Mouse (Mus musculus): Measurements from ENCODE around the gene Klhl18. TPM values are rescaled to one million over a fixed set of nuclear protein-coding genes. Genes with fewer than 3 reads are reported as not detected.

Klhl18 gene
- total RNA-seq (2015; ENCODE audit: low replicate concordance) (4.8 and 18.4 TPM in 2 replicates), total RNA-seq (2017; ENCODE audit: low replicate concordance) (2.4 and 3.4 TPM in 2 replicates)

DNA sequence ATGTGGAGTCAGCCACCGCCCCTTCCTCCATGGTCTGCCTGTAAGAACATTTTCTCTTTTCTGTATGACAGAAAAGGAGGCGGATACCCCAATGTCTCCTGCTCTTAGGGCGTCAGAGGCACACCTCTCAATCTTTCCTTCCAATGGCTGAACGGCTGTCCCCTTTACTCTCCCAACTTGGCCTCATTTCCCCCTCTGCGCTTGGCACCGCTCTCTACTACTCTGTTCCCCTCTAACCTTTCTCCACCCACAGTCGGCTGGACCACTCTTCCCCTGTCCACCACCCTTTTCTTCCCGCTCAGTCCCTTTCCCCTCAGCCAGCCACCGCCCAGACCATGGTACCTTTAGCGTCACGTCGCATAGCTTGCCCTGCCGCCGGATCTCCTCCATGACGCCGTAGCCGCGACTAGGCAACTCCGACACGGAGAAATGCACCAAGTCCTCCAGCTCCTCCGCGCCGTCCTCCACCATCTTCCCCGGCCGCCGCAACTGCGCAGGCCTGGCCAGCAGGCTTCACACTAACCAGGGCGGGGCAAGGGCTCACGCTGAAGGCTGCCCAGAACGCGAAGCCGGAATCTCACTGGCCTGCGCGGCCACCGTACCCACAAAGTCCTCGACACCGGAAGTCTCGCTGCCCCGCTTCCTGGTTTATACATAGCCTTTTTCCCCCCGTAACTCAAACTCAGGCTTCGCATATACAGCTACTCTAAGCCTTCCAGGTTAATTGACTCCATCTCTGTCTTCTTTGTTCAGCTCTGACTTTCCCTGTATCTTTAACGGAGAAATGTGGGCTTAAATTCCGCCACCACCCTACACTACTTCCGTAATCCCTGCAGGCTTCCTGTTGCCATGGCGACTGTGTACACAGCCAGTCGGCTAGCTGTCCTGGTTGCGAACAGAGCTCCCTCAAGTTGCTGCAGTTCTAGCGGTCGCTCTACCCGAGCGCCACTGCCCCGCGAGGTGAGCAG lies at the start of gene Klhl18, which contains the start of gene Kif9:
Gene Klhl18 (minus strand): TSS at position 571 of the 968 bp plus-strand sequence.
Gene Kif9 (plus strand): TSS at position 835 of the 968 bp plus-strand sequence.
- ATAC-seq (replicated peaks; ENCODE audit: low FRiP score, poor library complexity, severe bottlenecking), result peak; percentile 88

- ATAC-seq (replicated peaks; ENCODE audit: low FRiP score, poor library complexity, severe bottlenecking), result no peak
Observed at GRCm38 (mm10) chr9:110525737-110526136, 49.2 kb upstream of the Klhl18 start.

- no peak for ATAC-seq (replicated peaks; ENCODE audit: low FRiP score, poor library complexity, severe bottlenecking)
Observed at GRCm38 (mm10) chr9:110490913-110491312, 14.4 kb upstream of the Klhl18 start.

- no peak for ATAC-seq (replicated peaks; ENCODE audit: low FRiP score, poor library complexity, severe bottlenecking)
Observed at GRCm38 (mm10) chr9:110488841-110489240, 12.3 kb upstream of the Klhl18 start.

- no peak for ATAC-seq (replicated peaks; ENCODE audit: low FRiP score, poor library complexity, severe bottlenecking)
Observed at GRCm38 (mm10) chr9:110478639-110479038, 2.1 kb upstream of the Klhl18 start.

DNA sequence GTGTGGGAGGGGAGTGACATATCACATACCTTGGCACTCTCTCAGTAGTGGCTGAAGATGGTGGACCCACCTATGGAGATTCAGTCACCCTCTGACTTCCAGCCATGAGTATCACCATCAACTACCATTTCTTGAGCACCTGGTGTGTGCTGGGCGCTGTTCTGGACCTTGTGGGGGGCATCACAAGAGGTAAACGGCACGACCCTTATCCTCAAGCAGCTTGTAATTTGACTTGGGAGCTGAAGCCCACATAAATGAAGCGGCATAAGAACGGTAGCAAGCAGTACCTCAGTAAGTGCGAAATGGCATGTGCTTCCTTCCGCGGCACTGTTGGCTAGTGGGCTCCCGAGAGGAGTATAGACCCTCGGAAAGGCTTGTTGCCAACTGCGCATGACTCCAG lies 1.5 kb upstream of the Klhl18 start:
- no peak for ATAC-seq (replicated peaks; ENCODE audit: low FRiP score, poor library complexity, severe bottlenecking)

DNA sequence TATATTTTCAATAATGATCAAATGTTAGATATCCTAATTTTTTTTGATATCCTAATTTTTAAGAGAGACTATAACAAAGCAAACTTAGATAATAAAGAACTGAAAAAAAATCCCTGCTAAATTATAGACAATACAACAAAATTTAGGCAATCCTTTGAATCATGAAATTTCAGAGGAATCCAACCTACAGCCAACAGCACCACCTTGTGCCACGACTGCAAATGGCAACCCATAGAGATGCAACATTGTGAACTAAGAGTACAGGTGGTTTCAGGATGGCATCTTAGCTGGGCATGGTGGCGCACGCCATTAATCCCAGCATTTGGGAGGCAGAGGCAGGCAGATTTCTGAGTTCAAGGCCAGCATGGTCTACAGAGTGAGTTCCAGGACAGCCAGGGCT lies 10.3 kb downstream of the Klhl18 start:
- no peak for ATAC-seq (replicated peaks; ENCODE audit: low FRiP score, poor library complexity, severe bottlenecking)

GRCm38 (mm10) chr9:110465336-110465735 lies 11.2 kb downstream of the Klhl18 start:
- no peak for ATAC-seq (replicated peaks; ENCODE audit: low FRiP score, poor library complexity, severe bottlenecking)

- ATAC-seq (replicated peaks; ENCODE audit: low FRiP score, poor library complexity, severe bottlenecking), result no peak
Observed at GRCm38 (mm10) chr9:110463983-110464591, 12.4 kb downstream of the Klhl18 start.

DNA sequence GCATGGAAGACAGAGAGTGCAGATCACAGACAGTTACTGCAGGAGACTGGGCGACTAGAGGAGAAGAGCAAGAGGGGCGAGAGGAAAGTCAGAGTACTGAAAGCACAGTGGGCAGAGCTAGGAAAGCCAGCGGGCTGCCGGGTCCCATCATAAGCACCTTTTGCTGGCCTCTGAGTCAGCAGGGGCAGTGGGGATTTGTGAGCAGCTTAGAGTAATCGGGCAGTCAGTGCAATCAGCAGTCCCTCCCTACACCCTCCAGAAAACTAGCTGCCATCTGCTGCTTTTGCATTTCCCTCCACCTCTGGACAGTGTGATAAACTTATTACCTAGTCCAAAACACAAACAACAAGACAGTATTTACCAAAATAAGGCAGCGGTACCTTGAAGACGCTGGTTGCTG lies 14.2 kb downstream of the Klhl18 start:
- no peak for ATAC-seq (replicated peaks; ENCODE audit: low FRiP score, poor library complexity, severe bottlenecking)

- ATAC-seq (replicated peaks; ENCODE audit: low FRiP score, poor library complexity, severe bottlenecking), result 0 out of 2 replicates have a peak, but pooled peaks have one; percentile 39
Observed at GRCm38 (mm10) chr9:110460884-110461815, 15.3 kb downstream of the Klhl18 start.

- ATAC-seq (replicated peaks; ENCODE audit: low FRiP score, poor library complexity, severe bottlenecking), result no peak
Observed at GRCm38 (mm10) chr9:110459145-110459727, 17.3 kb downstream of the Klhl18 start.

DNA sequence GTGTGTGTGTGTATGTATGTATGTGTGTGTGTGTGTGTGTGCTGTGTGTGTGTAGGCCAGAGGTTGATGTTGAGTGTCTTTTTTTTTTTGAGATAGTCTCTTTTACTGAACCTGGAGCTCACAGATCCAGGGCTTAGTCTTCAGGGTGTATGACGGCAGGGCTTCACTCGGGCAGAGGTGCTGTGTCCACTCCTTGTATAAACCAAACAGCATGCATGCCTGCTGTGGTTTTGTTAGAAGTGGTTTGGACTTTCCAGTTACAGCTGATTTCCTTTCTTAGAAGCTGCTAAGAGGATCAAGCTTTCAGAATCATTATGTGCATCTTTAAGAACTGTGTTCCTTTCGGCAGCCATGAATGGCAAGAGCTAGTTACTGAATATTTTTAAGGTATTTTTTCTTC lies 18.6 kb downstream of the Klhl18 start:
- no peak for ATAC-seq (replicated peaks; ENCODE audit: low FRiP score, poor library complexity, severe bottlenecking)

GRCm38 (mm10) chr9:110452523-110452922 lies 24.0 kb downstream of the Klhl18 start:
- ATAC-seq (replicated peaks; ENCODE audit: low FRiP score, poor library complexity, severe bottlenecking), result no peak

GRCm38 (mm10) chr9:110448857-110449617 lies 27.5 kb downstream of the Klhl18 start:
- ATAC-seq (replicated peaks; ENCODE audit: low FRiP score, poor library complexity, severe bottlenecking), result peak; percentile 91

- 0 out of 2 replicates have a peak, but pooled peaks have one; percentile 20 for ATAC-seq (replicated peaks; ENCODE audit: low FRiP score, poor library complexity, severe bottlenecking)
Observed at GRCm38 (mm10) chr9:110448356-110448755, 28.1 kb downstream of the Klhl18 start.

DNA sequence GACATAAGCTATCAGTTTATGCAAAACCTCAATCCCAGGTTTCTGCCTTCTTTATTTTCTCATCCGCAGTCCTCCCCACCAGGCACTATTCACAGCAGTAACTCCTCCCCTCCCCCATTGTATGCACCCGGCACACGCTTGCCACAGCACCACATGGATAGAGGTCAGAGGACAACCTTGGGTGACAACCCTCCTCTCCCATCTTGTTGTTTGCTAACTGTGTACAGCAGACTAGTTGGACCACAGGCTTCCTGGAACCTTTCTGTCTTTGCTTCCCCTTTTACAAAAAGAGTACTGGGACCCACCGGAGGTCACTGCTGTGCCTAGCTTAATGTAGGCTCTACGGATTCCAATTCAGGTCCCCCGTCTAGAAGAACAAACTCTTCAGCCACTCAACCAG lies 35.9 kb downstream of the Klhl18 start:
- ATAC-seq (replicated peaks; ENCODE audit: low FRiP score, poor library complexity, severe bottlenecking), result no peak

- ATAC-seq (replicated peaks; ENCODE audit: low FRiP score, poor library complexity, severe bottlenecking), result no peak
Observed at GRCm38 (mm10) chr9:110440049-110440448, 36.4 kb downstream of the Klhl18 start.

GRCm38 (mm10) chr9:110436041-110436440 lies 40.5 kb downstream of the Klhl18 start:
- no peak for ATAC-seq (replicated peaks; ENCODE audit: low FRiP score, poor library complexity, severe bottlenecking)

Measured in erythroblast, adult 5-6 weeks (primary cell).